Mouse (Mus musculus): Measurements from ENCODE around the gene Rap1a.

GRCm38 (mm10) chr3:105712827-105713226, 88.3 kb downstream of the Rap1a start:
- no peak for TF ChIP-seq GATA1 (IDR thresholded peaks at IDR 0.05; ENCODE audit: low read length)
- TF ChIP-seq TAL1 (IDR thresholded peaks at IDR 0.05; ENCODE audit: low read length) = no peak
